Mouse (Mus musculus) small intestine, adult 2 months (tissue): ENCODE data around the gene Rnf24. TPM values are rescaled to one million over a fixed set of nuclear protein-coding genes. Genes with fewer than 3 reads are reported as not detected.
A peak's percentile ranks its signal among the peaks of the same experiment; 100 is the strongest.

Source experiments
- H3K27ac ChIP-seq: fragments of 200-500 bp; 2 replicates; pipeline ENCODE4 v1.5.1; 2012; ENCODE audit warnings: low read depth, low read length, control low read depth, inconsistent platforms; ENCODE audit not compliant: insufficient read depth
- H3K27me3 ChIP-seq: fragments of 200-500 bp; 2 replicates; pipeline ENCODE4 v1.6.1; 2012; ENCODE audit warnings: mild to moderate bottlenecking, moderate library complexity, low read length, inconsistent platforms; ENCODE audit not compliant: control insufficient read depth, insufficient read depth
- H3K36me3 ChIP-seq: fragments of 200-500 bp; 2 replicates; pipeline ENCODE4 v1.6.1; 2012; ENCODE audit warnings: mild to moderate bottlenecking, low read length, control low read depth, inconsistent platforms; ENCODE audit not compliant: control insufficient read depth, insufficient read depth
- H3K4me1 ChIP-seq: fragments of 200-500 bp; 2 replicates; pipeline ENCODE4 v1.6.1; 2012; ENCODE audit warnings: low read length, inconsistent platforms, mixed read lengths; ENCODE audit not compliant: control insufficient read depth, insufficient read depth, insufficient read length
- H3K4me3 ChIP-seq: fragments of 200-500 bp; 2 replicates; pipeline ENCODE4 v1.5.1; 2012; ENCODE audit warnings: low read depth, mild to moderate bottlenecking, control low read depth, inconsistent platforms, low read length, moderate library complexity
- CTCF ChIP-seq: fragments of 200-500 bp; IDR thresholded peaks from 2 replicates; pipeline ENCODE4 v1.5.1; 2012; ENCODE audit warnings: low read depth, mild to moderate bottlenecking, control low read depth, inconsistent platforms, low read length, moderate library complexity, mixed read lengths; ENCODE audit not compliant: insufficient replicate concordance, insufficient read length; ENCODE audit errors: extremely low read depth
- POLR2A ChIP-seq: fragments of 200-500 bp; IDR thresholded peaks from 2 replicates; pipeline ENCODE4 v1.6.1; 2012; ENCODE audit warnings: low read depth, mild to moderate bottlenecking, control low read depth, inconsistent platforms, low read length, moderate library complexity
- WGBS: fragments of 180-500 bp; shearing (Covaris S2); methylation state at CpG from one replicate; pipeline ENCODE4 v1.1.7; 2018; 5-methylcytosine and 5-hydroxymethylcytosine counted together
- polyA plus RNA-seq: library from polyadenylated mRNA; depleted of rRNA; stranded (reverse); fragments of >200 nt; gene quantifications from 2 replicates; pipeline ENCODE4 v1.2.3, GENCODE M21; 2012

Gene Rnf24
- polyA plus RNA-seq, 1 experiment: 3.9 TPM

DNA sequence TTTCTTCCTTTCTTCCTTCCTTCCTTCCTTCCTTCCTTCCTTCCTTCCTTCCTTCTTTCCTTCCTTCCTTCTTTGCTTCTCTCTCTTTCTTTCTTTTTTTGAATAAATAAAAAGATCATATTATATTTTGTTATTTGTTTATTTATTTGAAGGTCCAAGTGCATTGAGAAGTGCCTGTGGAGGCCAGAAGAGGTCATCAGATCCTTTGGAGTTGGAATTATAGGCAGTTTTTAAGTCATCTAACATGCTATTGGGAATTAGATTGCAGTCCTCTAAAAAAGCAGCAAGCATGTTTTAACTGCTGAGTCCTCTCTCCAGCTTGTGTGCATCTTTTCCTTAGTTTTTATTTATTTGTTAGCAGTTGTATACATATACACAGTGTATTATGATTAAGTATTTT, 5.8 kb upstream of the Rnf24 start:
- Histone ChIP-seq H3K4me3 (no peak overlapping the region), H3K36me3 (no peaks in the 10 kb centered on the region), H3K27me3 (no peaks in the 10 kb centered on the region), H3K27ac (no peak overlapping the region), H3K4me1 (no peaks in the 10 kb centered on the region)
- no peak for TF ChIP-seq POLR2A
- no peak for TF ChIP-seq CTCF

GRCm38 (mm10) chr2:131354049-131354448, 1.4 kb upstream of the Rnf24 start:
- no peaks in the 10 kb centered on the region for H3K36me3 ChIP-seq
- no peak overlapping the region for H3K27ac ChIP-seq
- 24% methylated on average over 6 of the region's 6 CpGs for WGBS
- H3K4me1 ChIP-seq: no peaks in the 10 kb centered on the region
- TF ChIP-seq POLR2A (no peak), CTCF (no peak)
- H3K27me3 ChIP-seq: no peaks in the 10 kb centered on the region
- no peak overlapping the region for H3K4me3 ChIP-seq

DNA sequence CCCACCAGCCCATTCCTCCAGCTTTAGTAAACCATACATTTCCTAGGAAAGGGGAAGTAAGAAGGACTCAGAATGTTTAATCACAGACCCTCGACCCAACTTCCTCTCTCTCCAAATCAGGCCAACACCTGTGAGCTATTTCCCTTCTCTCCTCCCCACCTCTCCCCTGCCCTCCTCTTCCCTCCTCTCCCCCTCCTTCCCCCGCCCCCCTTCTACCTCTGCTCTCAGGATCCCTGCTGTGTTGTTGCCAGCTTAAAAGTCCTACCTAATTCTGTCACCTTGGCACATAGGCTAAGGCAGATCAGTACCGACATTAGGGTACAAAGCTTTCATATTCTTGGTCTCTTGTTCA, 848 bp upstream of the Rnf24 start:
- no peak overlapping the region for H3K4me3 ChIP-seq
- 14% methylated on average over 3 of the region's 3 CpGs for WGBS
- H3K36me3 ChIP-seq: no peaks in the 10 kb centered on the region
- H3K4me1 ChIP-seq: no peaks in the 10 kb centered on the region
- TF ChIP-seq CTCF: no peak
- TF ChIP-seq POLR2A: no peak
- no peaks in the 10 kb centered on the region for H3K27me3 ChIP-seq
- H3K27ac ChIP-seq: no peak overlapping the region

GRCm38 (mm10) chr2:131351968-131352746, 535 bp downstream of the Rnf24 start:
- no peak for TF ChIP-seq CTCF
- no peak for TF ChIP-seq POLR2A
- Histone ChIP-seq H3K27ac (peak overlapping the region; percentile 56), H3K4me3 (peak overlapping the region; percentile 85), H3K36me3 (no peaks in the 10 kb centered on the region), H3K27me3 (no peaks in the 10 kb centered on the region), H3K4me1 (no peaks in the 10 kb centered on the region)
- under 1% methylated on average over 51 of the region's 51 CpGs for WGBS

DNA sequence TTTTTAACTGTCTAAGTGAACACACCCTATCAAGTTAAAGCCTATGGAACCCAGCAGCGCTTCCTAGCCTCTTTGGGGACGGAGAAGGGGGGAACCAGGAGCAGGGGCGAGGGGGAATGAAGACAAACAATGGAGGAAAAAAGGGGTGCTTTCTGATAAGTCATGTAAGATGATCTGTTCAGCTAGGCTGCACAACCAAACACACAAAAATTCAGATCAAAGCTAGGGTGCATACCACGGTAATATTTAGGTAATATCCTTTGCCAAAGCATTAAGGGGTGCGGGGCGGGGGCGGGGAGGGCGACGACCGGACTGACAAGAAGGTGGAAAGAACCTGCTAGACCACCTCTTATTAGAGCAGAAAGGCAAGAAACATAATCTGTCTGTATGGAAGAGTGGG, 1.2 kb downstream of the Rnf24 start:
- Histone ChIP-seq H3K4me1 (no peaks in the 10 kb centered on the region), H3K36me3 (no peaks in the 10 kb centered on the region), H3K27me3 (no peaks in the 10 kb centered on the region), H3K27ac (no peak overlapping the region), H3K4me3 (0 out of 2 replicates have a peak overlapping the region, but pooled peaks have one; percentile 2)
- no peak for TF ChIP-seq CTCF
- no peak for TF ChIP-seq POLR2A
- 50% methylated on average over 10 of the region's 10 CpGs for WGBS

GRCm38 (mm10) chr2:131350301-131350700, 2.4 kb downstream of the Rnf24 start:
- TF ChIP-seq CTCF: no peak
- TF ChIP-seq POLR2A: no peak
- 89% methylated on average over 6 of the region's 6 CpGs for WGBS
- Histone ChIP-seq H3K27ac (no peak overlapping the region), H3K4me3 (no peak overlapping the region), H3K36me3 (no peaks in the 10 kb centered on the region), H3K4me1 (no peaks in the 10 kb centered on the region), H3K27me3 (no peaks in the 10 kb centered on the region)

- 17% methylated on average over 3 of the region's 3 CpGs for WGBS
Observed at GRCm38 (mm10) chr2:131345556-131345955, 7.1 kb downstream of the Rnf24 start.

More at GRCm38 (mm10) chr2:131345556-131345955, 7.1 kb downstream of the Rnf24 start:
- Histone ChIP-seq H3K36me3 (no peaks in the 10 kb centered on the region), H3K4me3 (no peak overlapping the region), H3K27ac (no peak overlapping the region), H3K4me1 (no peaks in the 10 kb centered on the region), H3K27me3 (no peaks in the 10 kb centered on the region)
- TF ChIP-seq POLR2A (no peak), CTCF (no peak)
